Mouse (Mus musculus): Measurements from ENCODE around the gene Trim43c. TPM values are rescaled to one million over a fixed set of nuclear protein-coding genes. Genes with fewer than 3 reads are reported as not detected.
A peak's percentile ranks its signal among the peaks of the same experiment; 100 is the strongest.
"Not testable (repeated sequence)": the region's sequence is repeated elsewhere in the genome, so short reads cannot be mapped to it uniquely, and the experiment has no call there.

Gene Trim43c
- polyA plus RNA-seq (2016; fragmentation: Nextera tagmentation; extraction: Ambion mirVana) = 0.10 TPM in 1 of 2 replicates, not detected in the other

DNA sequence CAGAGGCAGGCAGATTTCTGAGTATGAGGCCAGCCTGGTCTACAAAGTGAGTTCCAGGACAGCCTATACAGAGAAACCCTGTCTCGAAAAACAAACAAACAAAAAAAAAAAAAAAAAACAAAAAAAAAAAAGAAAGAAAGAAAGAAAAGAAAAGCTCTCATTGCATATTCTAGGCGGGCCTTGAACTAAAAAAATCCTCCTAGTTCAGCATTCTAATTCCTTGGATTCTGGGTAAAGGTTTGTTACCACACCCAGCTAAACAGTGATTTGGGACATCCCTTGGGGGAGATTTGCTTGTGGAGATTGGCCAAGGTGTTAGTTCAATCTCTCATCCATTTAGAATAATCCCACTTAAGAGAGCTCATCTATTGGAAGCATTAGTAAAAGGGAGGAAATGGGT, at the start of gene Trim43c:
Gene Trim43c (plus strand): TSS at position 301 of the 400 bp plus-strand sequence.
- H3K4me1 ChIP-seq (replicated peaks); ATAC-seq (ENCODE audit: insufficient number of reproducible peaks, low FRiP score); H3K9ac ChIP-seq; H3K4me3 ChIP-seq; H3K9me3 ChIP-seq (replicated peaks); H3K4me2 ChIP-seq; H3K27me3 ChIP-seq (replicated peaks); H3K27ac ChIP-seq (ENCODE audit: poor library complexity, severe bottlenecking); H3K36me3 ChIP-seq: not testable (repeated sequence)
- 75% methylated on average over 2 of the region's 2 CpGs for WGBS

DNA sequence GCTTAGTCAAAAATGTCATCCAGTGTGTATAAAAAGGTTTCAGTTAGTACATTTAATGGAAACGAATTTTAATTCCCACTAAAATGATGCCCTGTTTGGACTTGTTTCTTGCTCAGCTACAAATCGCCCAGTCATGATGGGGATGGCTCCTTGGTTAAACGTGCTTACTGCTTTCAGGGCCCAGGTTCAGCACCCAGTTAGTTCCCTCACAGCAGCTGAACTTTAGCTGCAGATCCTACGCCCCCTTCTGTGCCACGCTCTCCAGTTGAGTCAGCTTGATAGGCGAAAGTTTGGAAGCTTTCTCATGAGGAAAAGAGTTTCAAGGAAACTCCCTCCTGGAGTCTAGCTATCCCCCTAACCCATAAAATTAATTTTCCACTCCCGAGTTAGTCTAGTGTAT, 14.1 kb downstream of the Trim43c start:
- WGBS = 73% methylated on average over 7 of the region's 7 CpGs
- not testable (repeated sequence) for H3K4me2 ChIP-seq; H3K27me3 ChIP-seq (replicated peaks); H3K9ac ChIP-seq; H3K27ac ChIP-seq (ENCODE audit: poor library complexity, severe bottlenecking); H3K4me3 ChIP-seq; H3K9me3 ChIP-seq (replicated peaks); H3K4me1 ChIP-seq (replicated peaks); H3K36me3 ChIP-seq; ATAC-seq (ENCODE audit: insufficient number of reproducible peaks, low FRiP score)

DNA sequence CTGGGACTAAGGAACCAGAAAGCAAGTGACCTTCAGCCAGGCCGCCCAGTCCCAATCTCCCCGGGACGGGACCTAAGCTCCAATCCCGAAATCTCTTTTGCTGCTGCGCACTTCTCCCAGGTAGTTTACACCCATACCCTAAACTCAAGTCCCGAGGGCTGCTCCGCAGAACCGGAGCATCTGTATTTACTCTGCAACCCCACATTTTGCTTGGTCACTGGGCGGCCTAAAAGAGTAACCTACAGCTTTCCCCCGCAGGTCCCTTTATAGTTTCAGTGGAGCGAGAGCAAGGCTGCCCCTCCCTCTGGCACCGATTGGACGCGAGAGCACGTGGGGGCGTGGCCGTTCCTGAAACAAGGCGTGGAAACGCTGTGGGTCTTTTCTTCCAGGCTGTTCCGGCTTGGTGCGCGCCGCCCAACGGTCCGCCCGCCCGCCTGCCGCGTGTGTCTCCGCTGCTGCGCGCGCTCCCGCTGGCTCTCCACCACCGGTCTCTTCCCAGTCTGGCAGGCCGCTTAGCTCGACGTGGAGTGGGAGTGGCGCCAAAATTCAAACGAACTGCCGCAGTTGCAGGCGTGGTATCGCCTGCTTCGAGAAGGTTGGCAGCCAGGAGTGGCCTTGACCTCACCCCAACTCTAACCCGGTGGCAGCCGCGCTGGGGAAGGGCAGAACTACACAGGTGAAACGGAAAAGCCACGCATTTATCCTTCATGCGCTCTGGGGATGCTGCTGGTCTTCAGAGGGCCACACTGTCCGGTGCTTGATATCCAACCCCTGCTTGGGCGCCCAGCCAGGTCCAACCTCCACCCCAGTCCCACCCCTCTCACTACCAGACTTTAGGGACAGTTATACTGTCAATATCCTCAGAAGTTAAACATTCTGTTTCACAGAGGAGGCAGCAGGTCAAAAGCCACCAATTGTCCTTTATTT, 19.9 kb downstream of the Trim43c start:
- H3K4me1 ChIP-seq (replicated peaks); H3K27me3 ChIP-seq (replicated peaks); H3K9me3 ChIP-seq (replicated peaks); H3K27ac ChIP-seq (ENCODE audit: poor library complexity, severe bottlenecking); H3K36me3 ChIP-seq: not testable (repeated sequence)
- peak; percentile 98 for ATAC-seq (ENCODE audit: insufficient number of reproducible peaks, low FRiP score)
- 2% methylated on average over 52 of the region's 52 CpGs for WGBS
- H3K4me3 ChIP-seq = peak overlapping the region; percentile 56
- H3K4me2 ChIP-seq = peak overlapping the region; percentile 81
- H3K9ac ChIP-seq = peak overlapping the region; percentile 64

Other genes with a start within 250 kb of the Trim43c start
- 25.7 and 27.6 TPM in 2 replicates for gene Mthfsl, start 118.9 kb upstream of the Trim43c start, polyA plus RNA-seq (2016; fragmentation: Nextera tagmentation; extraction: Ambion mirVana)
- 0.23 TPM in 1 of 2 replicates, not detected in the other for gene Bcl2a1d, start 107.2 kb upstream of the Trim43c start, polyA plus RNA-seq (2016; fragmentation: Nextera tagmentation; extraction: Ambion mirVana)
- 0.36 TPM in 1 of 2 replicates, not detected in the other for gene Bcl2a1a, start 117.7 kb downstream of the Trim43c start, polyA plus RNA-seq (2016; fragmentation: Nextera tagmentation; extraction: Ambion mirVana)